21 mouse cellular contexts compared by ENCODE assay signal in genomic region chr13:96172290-96172689, GRCm38 (mm10). TPM values are rescaled to one million over a fixed set of nuclear protein-coding genes. Genes with fewer than 3 reads are reported as not detected.
"Had no signal": no experiment of that assay in that cellular context is flagged by ENCODE, and none has a peak within 500 bp of the region (broad histone marks: within the 10 kb centered on the region; RNA-seq: fewer than 3 reads in every experiment).

No protein-coding gene starts in this region.

- DNase-seq: heart, adult 18-20 months; heart, postnatal 10 days; heart, postnatal 4 days; kidney, adult 18-20 months; kidney, adult 8-10 months; kidney, postnatal 10 days; kidney, postnatal 36 days; layer of hippocampus, postnatal 36 days; left cerebral cortex, postnatal 4 days had no signal

- H3K4me3 ChIP-seq: gastrocnemius, adult 2 months; heart, embryonic 10.5 days; heart, embryonic 12.5 days; hindbrain, embryonic 13.5 days; hindbrain, embryonic 15.5 days; limb, embryonic 13.5 days; limb, embryonic 15.5 days; liver, embryonic 12.5 days had no signal

- ATAC-seq: hindbrain, postnatal 0 days; intestine, embryonic 16.5 days; liver, embryonic 12.5 days had no signal

- H3K36me3 ChIP-seq: heart, embryonic 10.5 days; heart, embryonic 12.5 days; hindbrain, embryonic 13.5 days; hindbrain, embryonic 15.5 days; limb, embryonic 13.5 days; limb, embryonic 15.5 days; liver, embryonic 12.5 days had no signal

- H3K9me3 ChIP-seq: heart, embryonic 10.5 days; heart, embryonic 12.5 days; hindbrain, embryonic 13.5 days; hindbrain, embryonic 15.5 days; limb, embryonic 13.5 days; limb, embryonic 15.5 days; liver, embryonic 12.5 days had no signal

- H3K4me1 ChIP-seq: heart, embryonic 10.5 days; heart, embryonic 12.5 days; liver, embryonic 12.5 days had no signal

- H3K27me3 ChIP-seq: heart, embryonic 12.5 days; hindbrain, embryonic 13.5 days; hindbrain, embryonic 15.5 days; limb, embryonic 15.5 days; liver, embryonic 12.5 days had no signal

- H3K27ac ChIP-seq: gastrocnemius, adult 2 months; heart, embryonic 10.5 days; hindbrain, embryonic 13.5 days; hindbrain, embryonic 15.5 days; hindbrain, postnatal 0 days; limb, embryonic 13.5 days; limb, embryonic 15.5 days; liver, embryonic 12.5 days; liver, embryonic 14.5 days had no signal

- H3K9ac ChIP-seq: heart, embryonic 12.5 days; hindbrain, embryonic 13.5 days; hindbrain, embryonic 15.5 days; limb, embryonic 13.5 days; limb, embryonic 15.5 days; liver, embryonic 12.5 days; liver, embryonic 14.5 days had no signal

- H3K4me2 ChIP-seq: heart, embryonic 12.5 days; hindbrain, embryonic 13.5 days; hindbrain, embryonic 15.5 days; limb, embryonic 13.5 days; limb, embryonic 15.5 days; liver, embryonic 12.5 days had no signal

RNA-seq across cellular contexts. Expression of gene Sv2c, which starts 39.9 kb away (rescaled TPM):
- total RNA-seq: granulocyte monocyte progenitor cell, adult 5-6 weeks had no signal
